Mouse (Mus musculus) heart, adult 2 months (tissue): ENCODE measurements at regions not wholly inside any gene's neighbourhood (a gene's known extent, or its start where the extent isn't known, plus 50 kb on each side); places are given as distances from the start of the nearest gene placed in this dataset.

ENCODE experiments used
- CTCF ChIP-seq: fragments of 200-600 bp; IDR thresholded peaks from 2 replicates; pipeline ENCODE4 v1.8.1; 2022; ENCODE audit warnings: antibody characterized with exemption, mild to moderate bottlenecking, moderate library complexity
- EP300 ChIP-seq: fragments of 200-500 bp; IDR thresholded peaks from 2 replicates; pipeline ENCODE4 v1.6.1; 2011; ENCODE audit warnings: low read depth, low read length, control low read depth; ENCODE audit not compliant: insufficient read depth
- POLR2A ChIP-seq: fragments of 200-500 bp; IDR thresholded peaks from 2 replicates; pipeline ENCODE4 v1.6.1; 2011; ENCODE audit warnings: mild to moderate bottlenecking, low read depth, low read length, control low read depth; ENCODE audit not compliant: insufficient read depth

GRCm38 (mm10) chr5:103368993-103369392 is 56.0 kb upstream of the Ptpn13 start:
- TF ChIP-seq CTCF (peak; percentile 31), EP300 (no peak), POLR2A (no peak)
